Mouse (Mus musculus): ENCODE results near the gene Osbpl10.
A peak's percentile ranks its signal among the peaks of the same experiment; 100 is the strongest.

Gene Osbpl10

DNA sequence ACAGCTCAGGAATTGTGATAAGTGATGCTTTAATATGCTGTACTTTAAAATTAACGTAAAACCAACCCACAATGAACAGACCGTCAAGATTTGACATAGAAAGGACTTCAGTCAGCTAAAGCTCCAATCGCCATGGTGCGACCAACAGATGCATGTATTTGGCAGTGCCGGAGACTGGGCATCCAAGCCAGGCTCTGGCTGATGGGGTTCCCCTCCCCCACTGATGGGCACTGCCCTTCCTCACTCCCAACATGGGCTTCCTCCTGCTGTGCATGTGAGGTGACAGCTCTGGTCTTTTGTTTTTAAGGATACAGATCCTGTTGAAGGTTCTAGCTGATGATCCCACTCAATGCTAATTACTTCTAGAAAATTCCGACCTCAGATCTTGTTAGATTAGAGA lies 193.7 kb downstream of the Osbpl10 start:
- no peak for DNase-seq

DNA sequence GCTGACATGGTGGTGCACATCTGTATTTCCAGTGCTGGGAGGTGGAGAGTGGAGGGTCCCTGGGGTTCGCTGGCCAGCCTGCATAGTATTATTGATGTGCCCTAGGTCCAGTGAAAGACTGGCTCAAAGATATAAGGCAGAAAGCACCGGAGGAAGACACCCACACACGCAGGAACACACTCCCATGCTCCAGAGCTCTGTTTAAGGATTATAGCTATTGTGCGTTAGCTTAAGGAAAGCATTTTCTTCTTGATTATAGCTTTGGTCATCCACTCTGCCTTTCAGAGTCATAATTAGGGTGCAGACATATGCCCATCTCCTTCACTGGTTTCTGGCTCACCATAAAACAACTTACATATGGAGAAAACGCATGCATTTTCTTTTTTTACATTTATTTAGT lies 200.8 kb downstream of the Osbpl10 start:
- DNase-seq = no peak

DNA sequence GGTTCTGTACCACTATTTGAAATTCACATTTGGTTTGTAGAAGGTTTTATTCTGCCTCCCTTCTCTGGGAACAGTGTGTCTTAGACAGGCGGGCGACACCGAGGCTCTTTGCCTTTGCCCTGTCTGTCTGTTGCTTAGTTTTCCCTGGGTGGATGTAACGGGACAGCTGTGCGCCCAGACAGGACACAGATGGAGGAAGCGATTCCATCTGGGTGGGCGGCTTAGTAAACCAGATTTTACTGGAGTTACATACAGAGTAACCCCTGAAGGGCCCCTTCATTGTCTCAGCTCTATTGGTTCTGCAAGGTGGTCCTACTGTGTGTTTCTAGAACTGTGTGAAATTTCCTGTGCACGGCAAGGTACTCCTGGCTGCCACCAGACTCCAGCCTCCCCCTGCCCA lies 201.6 kb downstream of the Osbpl10 start:
- DNase-seq = no peak

DNA sequence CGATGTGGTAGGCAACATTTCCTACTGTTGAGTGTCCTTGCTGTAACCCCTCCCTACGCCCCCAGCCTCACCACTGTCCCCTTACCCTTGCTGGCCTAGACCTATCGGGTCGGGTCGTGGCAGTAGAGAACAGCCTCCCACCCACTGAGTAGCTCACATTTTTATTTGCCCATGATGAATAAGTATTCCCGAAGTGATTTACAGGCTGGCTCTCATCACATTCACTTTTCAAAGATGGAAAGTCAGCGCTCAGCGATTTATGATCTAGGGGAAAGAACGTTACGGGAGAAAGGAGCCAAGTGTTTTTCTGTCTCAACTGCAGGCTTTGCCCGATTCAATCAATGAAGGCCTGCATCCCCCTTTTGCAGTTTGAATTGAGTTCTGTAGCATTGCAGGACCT lies 208.0 kb downstream of the Osbpl10 start:
- DNase-seq = no peak

DNA sequence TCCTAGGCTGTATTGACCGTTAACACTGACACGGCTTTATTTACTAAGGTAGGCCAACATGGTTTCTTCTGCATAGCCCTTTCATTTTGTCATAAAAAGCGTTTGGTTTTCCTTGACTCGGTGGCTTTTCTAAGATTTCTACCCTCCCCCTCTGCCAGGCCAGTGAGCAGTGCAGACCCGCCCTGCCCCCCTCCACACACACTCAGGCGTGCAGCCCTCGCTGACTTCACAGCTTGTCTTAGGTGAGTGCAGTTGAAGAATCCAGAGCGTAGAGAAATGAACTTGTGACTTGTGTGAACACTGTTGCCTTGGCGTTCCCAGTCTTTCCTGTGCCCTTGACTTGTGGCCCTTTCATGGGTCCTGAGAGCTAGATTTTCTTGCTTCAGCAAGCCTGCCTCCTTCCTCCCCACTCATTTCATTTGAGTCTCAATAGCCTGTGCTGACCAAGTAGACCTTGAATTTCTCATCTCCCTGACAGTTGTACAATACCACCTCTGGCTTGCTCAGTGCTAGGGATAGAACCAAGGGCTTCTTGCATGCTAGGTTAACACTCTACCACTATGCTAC lies 212.1 kb downstream of the Osbpl10 start:
- no peak for DNase-seq

DNA sequence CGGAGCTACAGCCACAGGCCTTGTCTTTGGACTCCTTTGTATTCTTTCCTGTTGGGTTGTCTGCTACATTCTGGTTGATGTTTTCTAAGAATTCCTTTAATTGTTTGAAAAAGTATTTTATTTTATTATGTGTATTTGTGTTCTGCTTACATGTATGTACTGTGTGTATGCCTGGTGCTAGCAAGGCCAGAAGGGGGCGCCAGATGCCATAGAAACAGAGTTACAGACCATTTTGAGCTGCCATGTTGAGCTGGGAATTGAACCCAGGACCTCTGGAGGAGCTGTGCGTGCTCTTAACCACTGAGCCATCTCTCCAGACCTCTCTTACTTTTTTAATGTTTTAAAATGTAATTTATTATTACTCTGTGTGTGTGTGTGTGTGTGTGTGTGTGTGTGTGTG lies 214.5 kb downstream of the Osbpl10 start:
- no peak for DNase-seq

DNA sequence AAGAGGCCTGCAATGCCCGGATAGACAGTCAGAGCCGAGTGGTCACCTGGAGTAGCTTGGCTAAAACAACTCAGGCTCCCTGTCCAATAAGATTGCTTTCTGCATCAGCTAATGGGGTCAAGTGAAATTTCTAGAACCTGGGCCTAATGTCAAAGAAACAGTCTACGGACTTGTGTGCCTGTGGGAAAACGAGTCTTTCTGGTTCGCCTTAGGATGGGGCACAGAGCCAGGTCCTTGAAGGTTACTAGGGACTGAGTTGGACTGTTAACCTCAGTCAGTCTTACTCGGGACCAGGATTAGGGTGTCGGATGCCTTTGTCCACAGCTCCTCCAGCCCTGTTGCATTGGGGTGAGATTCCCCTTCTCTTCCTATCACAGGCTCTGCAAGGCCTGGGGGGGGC lies 218.7 kb downstream of the Osbpl10 start:
- no peak for DNase-seq

DNA sequence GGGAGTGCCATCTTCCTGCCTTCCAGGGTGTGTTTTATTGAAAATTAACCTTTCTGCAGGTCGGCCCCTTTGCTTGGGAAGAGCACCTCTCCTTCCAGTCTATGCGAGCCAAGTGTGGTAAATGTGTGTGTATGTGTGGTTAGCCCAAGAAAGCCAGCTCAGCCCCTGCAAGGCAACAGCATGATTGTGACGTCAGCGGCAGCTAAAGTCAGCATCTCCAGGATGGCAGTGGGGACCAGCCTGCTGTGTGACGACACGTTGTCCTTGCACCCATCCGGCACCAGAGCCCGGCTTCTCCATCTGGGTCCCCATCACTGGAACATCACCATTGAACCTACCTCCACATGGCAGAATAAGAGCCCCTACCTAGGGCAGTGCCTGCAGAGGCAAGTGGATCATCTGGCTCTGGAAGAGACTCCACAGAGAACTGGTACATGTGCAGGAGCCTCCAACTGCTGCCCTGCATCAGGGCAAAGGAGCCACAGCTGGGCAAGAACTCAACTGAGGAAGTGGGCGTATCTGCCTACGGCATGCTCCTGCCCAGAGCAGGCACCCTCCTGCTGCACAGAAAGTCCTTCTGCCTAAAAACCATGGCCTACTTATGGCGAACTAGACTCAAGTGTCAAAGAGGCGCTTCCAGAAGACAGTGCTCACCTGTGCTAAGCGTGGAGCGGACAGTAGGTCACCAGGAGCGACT lies 221.9 kb downstream of the Osbpl10 start:
- peak; percentile 44 for DNase-seq

DNA sequence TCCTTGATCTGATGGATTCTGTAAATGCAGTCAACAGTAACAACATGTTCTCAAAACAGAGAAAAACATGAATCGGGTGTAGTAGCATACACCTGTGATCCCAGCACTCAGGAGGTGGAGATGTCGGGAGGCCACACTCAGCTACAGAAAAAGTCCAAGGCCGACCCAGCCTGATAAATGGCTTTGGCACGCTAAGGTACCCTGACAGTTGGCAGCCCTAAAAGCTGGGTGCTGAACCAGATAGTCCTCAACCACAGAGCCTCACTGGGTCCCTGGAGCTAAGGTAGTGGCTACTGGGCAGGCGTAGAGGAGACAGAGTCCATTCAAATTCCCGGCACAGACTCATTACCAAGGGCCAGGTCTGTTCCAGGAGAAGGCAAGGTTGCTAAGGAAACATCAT lies 222.9 kb downstream of the Osbpl10 start:
- DNase-seq = no peak

DNA sequence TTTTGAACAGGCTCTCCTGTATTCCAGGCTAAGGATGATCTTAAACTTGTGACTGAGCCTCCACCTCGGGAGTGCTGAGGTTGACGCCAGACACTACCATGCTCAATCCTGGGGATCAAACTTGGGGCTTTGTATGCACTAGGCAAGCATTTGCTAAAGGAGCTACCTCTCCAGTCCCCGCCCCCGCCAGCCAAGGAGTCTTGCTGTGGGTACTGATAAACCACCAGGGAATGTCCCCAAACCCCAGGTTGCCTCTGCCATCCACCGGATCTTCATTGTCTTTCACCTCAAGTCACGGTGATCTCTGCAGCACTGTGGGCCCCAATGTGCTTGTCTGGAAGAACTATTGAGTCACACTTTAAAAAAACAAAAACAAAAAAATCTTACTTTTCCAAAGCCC lies 224.8 kb downstream of the Osbpl10 start:
- no peak for DNase-seq

DNA sequence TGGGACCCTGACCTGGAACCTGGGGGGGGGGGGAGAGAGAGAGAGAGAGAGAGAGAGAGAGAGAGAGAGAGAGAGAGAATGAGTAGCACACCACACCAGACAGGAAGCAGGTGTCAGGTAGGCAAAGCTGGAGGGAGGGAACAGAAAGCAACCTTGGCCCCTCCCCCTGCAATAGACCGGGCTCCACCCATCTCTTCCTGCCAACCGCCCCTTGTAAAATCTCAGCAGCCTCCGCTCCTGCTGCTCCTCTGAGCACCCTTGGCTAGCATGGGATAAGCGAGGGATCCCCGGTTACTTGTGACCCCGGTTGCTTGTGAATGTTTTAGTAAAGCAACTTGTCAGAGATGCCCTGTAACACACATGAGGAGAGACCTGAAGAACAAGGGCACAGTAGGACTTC lies 227.1 kb downstream of the Osbpl10 start:
- peak; percentile 71 for DNase-seq

DNA sequence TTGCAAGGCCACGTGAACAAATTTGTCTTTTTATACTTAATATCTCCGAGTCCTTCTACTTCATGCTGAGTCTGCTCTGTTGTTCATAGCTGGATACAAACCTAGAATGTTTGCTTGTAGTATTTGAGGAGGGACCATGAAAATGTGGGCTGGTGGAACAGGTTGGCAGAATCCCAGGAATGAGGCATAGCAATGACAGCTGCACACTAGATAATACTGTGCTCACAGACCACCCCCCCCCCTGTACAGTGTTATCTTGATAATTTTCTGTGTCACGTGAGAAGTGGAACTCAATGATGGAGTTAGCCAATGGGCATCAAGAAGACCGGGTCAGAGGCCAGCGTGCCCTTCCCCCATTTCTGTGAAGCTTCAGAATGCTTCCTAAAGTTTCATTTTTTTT lies 227.8 kb downstream of the Osbpl10 start:
- DNase-seq = no peak

DNA sequence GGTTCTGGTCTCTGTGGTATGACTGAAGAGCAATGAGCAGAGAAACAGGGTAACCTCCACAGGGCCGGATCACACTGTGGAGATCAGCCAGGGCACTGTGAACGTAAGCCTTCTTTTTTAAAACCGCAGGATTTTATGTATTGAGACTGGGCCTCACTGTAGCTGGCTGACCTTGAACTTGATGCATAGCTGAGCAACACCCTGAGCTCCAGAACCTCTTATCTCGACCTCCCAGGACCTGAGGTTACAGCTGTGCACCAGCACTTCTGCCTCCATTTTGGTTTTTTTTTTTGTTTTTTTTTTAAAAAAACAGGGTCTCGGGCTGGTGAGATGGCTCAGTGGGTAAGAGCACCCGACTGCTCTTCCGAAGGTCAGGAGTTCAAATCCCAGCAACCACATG lies 231.4 kb downstream of the Osbpl10 start:
- no peak for DNase-seq

DNA sequence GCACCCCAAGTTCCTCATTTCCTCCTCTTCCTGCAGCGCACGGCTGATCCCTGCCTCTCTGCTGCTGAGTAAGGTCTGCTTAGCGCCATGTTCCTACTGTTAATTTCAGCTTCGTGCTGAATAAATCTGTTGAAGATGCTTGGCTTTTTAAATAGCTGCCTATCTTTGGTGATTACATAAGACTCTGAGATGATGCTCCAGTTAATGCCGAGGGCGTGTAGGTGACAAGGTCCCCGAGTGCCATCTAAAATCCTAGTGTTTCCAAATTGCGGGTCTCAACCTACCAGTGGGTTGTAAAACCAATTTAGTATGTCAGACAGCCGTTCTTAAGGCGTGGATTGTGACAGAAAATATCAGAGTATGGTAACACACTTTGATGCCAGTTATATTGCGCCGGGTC lies 232.2 kb downstream of the Osbpl10 start:
- no peak for DNase-seq

DNA sequence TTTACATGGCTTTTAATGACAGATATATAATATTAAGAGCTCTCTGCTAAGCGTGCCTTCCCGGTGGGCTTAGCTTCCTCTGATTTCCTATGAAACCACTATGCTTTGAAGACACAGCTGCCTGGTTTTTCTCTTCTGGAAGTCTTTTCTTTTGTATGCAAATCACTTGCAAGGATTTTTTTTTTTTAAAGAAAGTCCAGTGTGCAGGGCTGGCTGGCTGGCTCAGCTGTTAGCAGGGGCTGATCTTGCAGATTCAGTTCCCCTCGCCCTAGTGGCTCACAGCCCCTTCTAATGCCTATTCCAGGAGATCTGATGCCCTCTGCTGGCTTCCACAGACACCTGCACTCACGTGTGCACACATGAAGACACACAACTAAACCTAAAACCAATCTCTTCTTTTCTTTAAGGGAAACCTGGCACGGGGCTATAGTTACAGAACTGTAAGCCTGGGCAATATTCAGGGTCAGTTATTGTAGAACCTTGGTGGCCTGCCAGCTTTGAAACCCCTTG lies 235.4 kb downstream of the Osbpl10 start:
- no peak for DNase-seq

DNA sequence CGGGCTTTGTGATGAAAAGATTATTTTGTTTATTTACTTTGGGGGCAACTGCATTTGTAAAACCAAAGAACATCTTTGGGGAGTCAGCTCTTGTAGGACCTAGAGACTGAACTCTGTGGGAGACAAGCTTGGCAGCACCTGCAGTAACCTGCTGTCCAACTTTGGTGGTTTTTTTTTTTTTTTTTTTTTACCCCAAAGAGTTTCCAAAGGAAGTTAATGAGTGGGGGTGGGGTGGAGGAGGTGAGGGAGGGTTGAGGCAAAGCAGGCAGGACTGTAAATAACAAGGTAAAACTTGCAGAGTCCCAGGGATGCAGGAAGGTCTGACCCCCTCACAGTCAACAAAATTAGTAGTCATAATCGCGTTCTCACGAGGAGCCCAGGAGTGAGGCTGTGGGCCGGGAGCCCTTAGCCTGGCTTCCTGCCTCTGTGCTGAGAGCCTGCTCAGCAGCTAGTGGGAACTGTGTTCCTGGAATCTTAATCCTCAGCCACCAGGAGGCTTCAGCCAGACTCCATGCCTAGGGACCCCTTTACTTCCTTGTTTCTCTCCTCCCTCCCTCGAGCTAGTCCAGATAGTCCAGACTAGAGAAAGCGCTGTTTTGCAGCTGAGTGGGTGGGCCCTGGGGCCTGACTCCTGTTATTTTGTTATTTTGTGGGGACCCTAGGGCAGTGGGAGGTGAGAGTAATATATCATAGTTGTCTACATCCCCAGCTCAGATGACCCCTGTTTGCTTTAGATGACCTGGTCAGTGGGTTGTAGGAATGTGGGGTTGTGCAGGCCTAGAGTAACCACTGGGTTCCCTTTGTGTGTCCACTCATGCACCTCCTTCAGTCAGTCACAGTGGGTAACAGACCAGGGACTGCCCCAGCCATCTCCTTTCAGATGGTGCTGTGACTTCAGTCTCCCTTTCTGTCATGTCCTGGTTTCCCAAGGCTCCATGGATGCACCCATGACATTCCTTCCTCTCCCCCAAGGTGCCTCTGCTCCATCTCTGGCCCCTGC lies 236.5 kb downstream of the Osbpl10 start:
- no peak for DNase-seq

DNA sequence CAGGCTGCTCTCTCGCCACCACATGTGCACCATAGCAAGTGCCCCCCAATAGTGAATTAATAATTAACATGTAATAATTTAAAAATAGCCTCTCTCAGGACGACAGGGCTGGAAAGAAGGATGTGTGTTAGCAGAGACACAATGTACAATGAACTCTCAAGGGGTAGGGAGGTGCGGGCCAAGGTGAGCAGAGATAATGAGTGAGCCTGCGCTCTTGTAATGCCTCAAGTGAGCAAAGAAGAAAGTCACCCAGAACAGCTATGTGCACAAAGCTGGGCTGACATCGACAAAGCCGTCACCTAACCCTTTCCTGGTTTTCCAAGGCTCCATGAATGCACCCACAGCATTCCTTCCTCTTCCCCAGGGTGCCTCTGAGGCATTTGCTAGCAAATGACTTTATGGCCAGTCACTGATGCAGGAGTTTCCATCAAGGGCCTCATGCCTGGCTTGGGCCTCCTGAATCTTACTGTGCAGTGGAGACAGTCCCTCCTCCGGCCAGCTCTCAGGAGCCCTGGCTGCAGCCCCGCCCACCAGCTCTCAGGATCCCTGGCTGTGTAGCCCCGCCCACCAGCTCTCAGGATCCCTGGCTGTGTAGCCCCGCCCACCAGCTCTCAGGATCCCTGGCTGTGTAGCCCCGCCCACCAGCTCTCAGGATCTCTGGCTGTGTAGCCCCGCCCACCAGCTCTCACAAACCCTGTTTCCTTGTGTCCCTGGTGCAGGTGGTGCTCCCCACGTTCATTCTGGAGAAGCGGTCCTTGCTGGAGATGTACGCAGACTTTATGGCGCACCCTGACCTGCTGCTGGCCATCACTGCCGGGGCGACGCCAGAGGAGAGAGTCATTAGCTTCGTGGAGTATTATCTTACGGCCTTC lies 237.7 kb downstream of the Osbpl10 start:
- peak; percentile 58 for DNase-seq

DNA sequence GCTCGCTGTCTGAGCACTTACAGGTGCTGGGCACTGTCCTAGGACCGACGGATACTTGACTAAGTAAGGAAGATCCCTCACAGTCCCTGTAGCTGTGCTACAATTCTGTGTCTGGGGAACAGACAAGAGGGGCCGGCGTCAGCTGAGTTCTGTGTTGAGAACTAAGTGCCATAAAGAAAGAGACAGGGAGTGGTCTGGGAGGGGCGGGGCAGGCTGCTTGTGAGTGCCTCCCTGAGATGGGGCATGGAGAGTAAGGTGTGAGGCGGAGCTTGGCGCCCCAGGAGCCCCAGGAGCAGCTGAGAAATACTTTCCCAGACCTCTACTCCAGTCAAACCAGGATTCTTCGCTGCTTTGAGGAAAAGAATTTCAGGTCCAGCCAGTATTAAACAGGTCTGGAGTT lies 239.6 kb downstream of the Osbpl10 start:
- DNase-seq = no peak

DNA sequence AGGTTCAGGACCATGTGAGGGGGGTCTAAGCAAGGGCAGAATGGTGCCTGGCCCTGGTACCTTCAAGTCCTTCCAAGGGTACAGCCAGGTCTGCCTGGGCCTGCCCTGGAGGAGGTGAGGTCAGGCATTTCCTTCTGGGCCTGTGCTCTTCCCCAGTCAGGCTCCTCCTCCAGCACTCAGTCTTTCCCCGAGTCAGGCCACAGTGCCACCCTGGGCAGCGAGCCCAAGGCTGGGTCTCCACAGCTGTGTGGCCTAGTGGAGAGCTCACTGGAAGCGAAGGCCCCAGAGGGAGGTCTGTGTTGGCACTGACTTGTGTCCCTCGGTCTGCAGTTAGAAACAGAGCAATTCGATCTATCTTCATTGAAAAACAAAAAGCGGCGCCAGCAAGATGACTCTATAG lies 242.1 kb downstream of the Osbpl10 start:
- no peak for DNase-seq

DNA sequence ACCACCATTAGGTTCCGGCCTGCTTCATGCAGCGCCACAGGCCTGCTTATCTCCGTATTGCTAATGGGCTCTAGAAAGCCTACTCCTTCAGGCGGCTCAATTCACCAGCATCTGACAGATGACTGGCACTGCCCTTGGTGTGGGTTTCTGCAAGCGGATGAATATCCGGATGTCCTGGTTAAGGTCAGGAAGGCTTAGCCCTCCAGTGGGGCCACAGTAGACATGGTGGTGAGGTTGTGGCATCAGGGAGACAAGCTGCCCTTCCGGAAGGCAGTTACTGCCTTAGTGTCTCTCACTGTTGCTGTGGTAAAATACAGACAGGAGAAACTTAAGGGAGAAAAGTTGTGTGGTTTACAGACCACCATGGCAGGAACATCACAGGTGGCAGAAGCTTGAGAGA lies 242.9 kb downstream of the Osbpl10 start:
- no peak for DNase-seq

DNA sequence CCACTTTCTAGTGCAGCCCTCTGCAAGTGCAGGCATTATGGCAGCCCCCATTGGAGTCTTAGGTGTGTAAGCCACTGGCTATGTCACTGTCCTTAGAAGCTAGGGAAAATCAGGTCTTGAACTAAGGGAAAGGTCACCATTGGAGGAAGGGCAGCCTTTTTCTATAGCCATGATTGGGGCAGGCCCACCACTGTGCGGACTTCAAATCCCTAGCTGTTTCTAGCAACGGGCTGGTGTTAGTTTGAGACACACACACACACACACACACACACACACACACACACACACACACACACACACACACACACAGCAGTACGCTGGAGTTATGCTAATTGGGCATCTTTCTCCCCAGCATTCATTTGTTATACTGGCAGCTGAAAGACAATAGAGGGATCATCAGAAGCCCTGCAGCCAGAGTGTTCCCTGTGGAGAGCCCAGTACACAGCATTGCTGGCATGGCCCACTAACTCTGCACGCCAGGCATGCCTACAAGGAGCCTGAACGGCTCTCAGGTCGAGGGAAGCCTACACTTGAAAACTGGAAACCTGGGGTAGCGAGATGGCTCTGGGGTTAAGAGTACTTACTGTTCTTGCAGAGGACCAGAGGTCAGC lies 246.5 kb downstream of the Osbpl10 start:
- no peak for DNase-seq

DNA sequence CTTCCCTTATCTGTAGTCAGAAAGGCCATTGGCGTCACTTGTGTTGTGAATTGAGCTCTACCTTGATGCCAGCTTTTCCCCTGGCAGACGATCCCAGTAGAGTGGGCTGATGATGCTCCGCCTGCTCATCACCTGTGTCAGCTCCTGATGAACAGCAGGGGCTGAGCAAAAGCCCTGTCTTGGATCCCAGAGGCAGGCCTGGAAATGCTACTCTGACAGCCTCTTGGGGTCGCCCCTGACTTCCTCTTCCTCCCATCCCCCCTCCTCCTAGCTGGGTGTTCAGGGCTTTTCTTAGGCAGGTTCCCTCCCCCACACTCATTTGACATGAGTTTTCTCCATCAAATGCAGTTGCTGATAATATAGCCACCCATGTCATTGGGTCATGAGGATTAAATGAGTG lies 250.8 kb downstream of the Osbpl10 start:
- no peak for DNase-seq
